18 mouse cellular contexts compared by ENCODE assay signal in genomic region chr14:9597460-9597977, GRCm38 (mm10).
DNase-seq lines count a peak whose midpoint lies in the region; ATAC-seq and TF ChIP-seq lines count a peak whose summit lies in the region.
"Had no signal": no experiment of that assay in that cellular context is flagged by ENCODE, and none has a peak within 500 bp of the region (broad histone marks: within the 10 kb centered on the region; RNA-seq: fewer than 3 reads in every experiment).

No protein-coding gene starts in this region.

- no peaks in the 10 kb centered on the region for H3K36me3 ChIP-seq in forebrain, embryonic 13.5 days (ENCODE audit: poor library complexity, severe bottlenecking)
- no peaks in the 10 kb centered on the region for H3K36me3 ChIP-seq in hindbrain, postnatal 0 days (ENCODE audit: insufficient read depth, low read length)
- H3K36me3 ChIP-seq in neural tube, embryonic 12.5 days, result no peaks in the 10 kb centered on the region
- no peaks in the 10 kb centered on the region for H3K36me3 ChIP-seq in liver, embryonic 12.5 days
- H3K36me3 ChIP-seq: limb, embryonic 15.5 days; lung, embryonic 15.5 days had no signal

- peak; percentile 77 to 80 for DNase-seq in cerebellum, postnatal 14 days
- DNase-seq in cerebellum, adult 8-10 months, result no peak
- DNase-seq in hindbrain, postnatal 0 days (ENCODE audit: low spot score), result peak; percentile 74
- no peak for DNase-seq in urinary bladder, postnatal 10 days (ENCODE audit: low spot score)
- DNase-seq in spleen, adult 12 weeks (ENCODE audit: low spot score), result no peak
- DNase-seq: adrenal gland, postnatal 36 days; cerebellum, adult 11 months; heart, adult 2 months; heart, postnatal 10 days; kidney, adult 11 months; kidney, postnatal 36 days; spleen, adult 18-20 months had no signal

- H3K4me1 ChIP-seq in forebrain, embryonic 13.5 days, result peaks cover 13% of the 10 kb centered on the region; the same call in 1 of the 2 replicates
- H3K4me1 ChIP-seq in hindbrain, postnatal 0 days (ENCODE audit: insufficient read depth, low read length), result 0 out of 2 replicates have a peak, but pooled peaks cover 3% of the 10 kb centered on the region
- H3K4me1 ChIP-seq in neural tube, embryonic 12.5 days, result peaks cover 3% of the 10 kb centered on the region; the same call in 1 of the 2 replicates
- no peaks in the 10 kb centered on the region for H3K4me1 ChIP-seq in liver, embryonic 12.5 days
- H3K4me1 ChIP-seq: limb, embryonic 15.5 days; lung, embryonic 15.5 days had no signal

- H3K4me3 ChIP-seq in forebrain, embryonic 13.5 days, result no peak overlapping the region
- H3K4me3 ChIP-seq in hindbrain, postnatal 0 days (ENCODE audit: low read length), result no peak overlapping the region
- no peak overlapping the region for H3K4me3 ChIP-seq in neural tube, embryonic 12.5 days
- no peak overlapping the region for H3K4me3 ChIP-seq in liver, embryonic 12.5 days
- H3K4me3 ChIP-seq: heart, adult 2 months; limb, embryonic 15.5 days; lung, embryonic 15.5 days; megakaryocyte, embryonic 14.5 days had no signal

- no peaks in the 10 kb centered on the region for H3K9me3 ChIP-seq in forebrain, embryonic 13.5 days (replicated peaks)
- H3K9me3 ChIP-seq in hindbrain, postnatal 0 days (ENCODE audit: low read length), result no peaks in the 10 kb centered on the region
- H3K9me3 ChIP-seq in neural tube, embryonic 12.5 days, result no peaks in the 10 kb centered on the region
- H3K9me3 ChIP-seq in liver, embryonic 12.5 days (replicated peaks), result no peaks in the 10 kb centered on the region
- H3K9me3 ChIP-seq: limb, embryonic 15.5 days; lung, embryonic 15.5 days; megakaryocyte, embryonic 14.5 days had no signal

- no peak for TF ChIP-seq CTCF in hindbrain, postnatal 0 days (IDR thresholded peaks at IDR 0.05; ENCODE audit: low read depth)

- H3K27me3 ChIP-seq in forebrain, embryonic 13.5 days, result peaks cover 4% of the 10 kb centered on the region; the same call in 1 of the 2 replicates
- H3K27me3 ChIP-seq in hindbrain, postnatal 0 days (ENCODE audit: insufficient read depth, low read length), result no peaks in the 10 kb centered on the region
- no peaks in the 10 kb centered on the region; the same call in 1 of the 2 replicates for H3K27me3 ChIP-seq in neural tube, embryonic 12.5 days (replicated peaks)
- no peaks in the 10 kb centered on the region for H3K27me3 ChIP-seq in liver, embryonic 12.5 days (replicated peaks)
- H3K27me3 ChIP-seq: limb, embryonic 15.5 days; lung, embryonic 15.5 days; megakaryocyte, embryonic 14.5 days had no signal

- no peak overlapping the region for H3K9ac ChIP-seq in forebrain, embryonic 13.5 days
- H3K9ac ChIP-seq in hindbrain, postnatal 0 days (replicated peaks; ENCODE audit: low read length), result no peak overlapping the region
- no peak overlapping the region for H3K9ac ChIP-seq in neural tube, embryonic 12.5 days
- H3K9ac ChIP-seq in liver, embryonic 12.5 days, result no peak overlapping the region
- H3K9ac ChIP-seq: limb, embryonic 15.5 days; lung, embryonic 15.5 days had no signal

- 7% methylated on average over 5 of the region's 5 CpGs for WGBS in forebrain, embryonic 13.5 days
- 19% methylated on average over 5 of the region's 5 CpGs for WGBS in hindbrain, postnatal 0 days
- WGBS in neural tube, embryonic 12.5 days, result 13% methylated on average over 5 of the region's 5 CpGs
- WGBS in liver, embryonic 12.5 days (ENCODE audit: insufficient replicate concordance), result 53% methylated on average over 5 of the region's 5 CpGs

- ATAC-seq in forebrain, embryonic 13.5 days, result peak; percentile 63; the same call in 1 of the 2 replicates
- peak; percentile 74 for ATAC-seq in hindbrain, postnatal 0 days
- ATAC-seq in neural tube, embryonic 12.5 days (ENCODE audit: low FRiP score, low read depth), result peak; percentile 89
- ATAC-seq in liver, embryonic 12.5 days, result no peak

- H3K4me2 ChIP-seq in forebrain, embryonic 13.5 days, result no peak overlapping the region
- no peak overlapping the region for H3K4me2 ChIP-seq in hindbrain, postnatal 0 days (ENCODE audit: low read depth, low read length)
- H3K4me2 ChIP-seq in neural tube, embryonic 12.5 days (replicated peaks), result no peak overlapping the region
- no peak overlapping the region for H3K4me2 ChIP-seq in liver, embryonic 12.5 days
- H3K4me2 ChIP-seq: limb, embryonic 15.5 days; lung, embryonic 15.5 days had no signal

- no peak overlapping the region for H3K27ac ChIP-seq in forebrain, embryonic 13.5 days
- no peak overlapping the region for H3K27ac ChIP-seq in hindbrain, postnatal 0 days
- H3K27ac ChIP-seq in neural tube, embryonic 12.5 days, result no peak overlapping the region
- no peak overlapping the region for H3K27ac ChIP-seq in liver, embryonic 12.5 days
- H3K27ac ChIP-seq: heart, adult 2 months; limb, embryonic 15.5 days; lung, embryonic 15.5 days had no signal

Comparison
In these comparisons a context has a peak if more than half of its experiments do, and no peak if none do; other contexts are left out.
1. DNase-seq: peak in cerebellum, postnatal 14 days (2 of 2) and hindbrain, postnatal 0 days (single experiment); none in cerebellum, adult 8-10 months (single experiment), urinary bladder, postnatal 10 days (single experiment) and spleen, adult 12 weeks (single experiment).